Mouse (Mus musculus): ENCODE data around the gene Apoc1. TPM values are rescaled to one million over a fixed set of nuclear protein-coding genes. Genes with fewer than 3 reads are reported as not detected.

Apoc1 gene
- total and polyA plus RNA-seq, 3 experiments = not detected

GRCm38 (mm10) chr7:19726541-19726940 is 34.1 kb upstream of the Apoc1 start:
- Histone ChIP-seq H3K79me2 (replicated peaks; ENCODE audit: control insufficient read depth, extremely low read depth, insufficient read depth, poor library complexity, severe bottlenecking) (no peaks in the 10 kb centered on the region), H3K27ac (ENCODE audit: insufficient read depth, low read depth) (no peak overlapping the region), H3K4me2 (ENCODE audit: insufficient read depth, low read depth, poor library complexity, severe bottlenecking) (no peak overlapping the region), H3K4me3 (replicated peaks in 1 of 3; ENCODE audit: low read depth in 2 of 3, low read length in 2 of 3, poor library complexity in 1 of 3) (no peak overlapping the region), H3K27me3 (replicated peaks) (no peaks in the 10 kb centered on the region), H3K36me3 (replicated peaks in 1 of 2; ENCODE audit: control insufficient read depth in 1 of 2, insufficient read depth in 1 of 2, low read length in 1 of 2) (peaks cover 16 to 48% of the 10 kb centered on the region in 2 experiments), H3K4me1 (ENCODE audit: control insufficient read depth in 1 of 2, insufficient read depth in 2 of 2) (peaks cover 10 to 28% of the 10 kb centered on the region in 2 experiments), H3K9me3 (replicated peaks; ENCODE audit: low read length) (peaks cover 2% of the 10 kb centered on the region), H3K9ac (ENCODE audit: insufficient read depth, low read depth) (no peak overlapping the region)
- TF ChIP-seq KAT2A (IDR thresholded peaks at IDR 0.05; ENCODE audit: insufficient replicate concordance, low read length) (no peak), MAFK (IDR thresholded peaks at IDR 0.05; ENCODE audit: insufficient replicate concordance, low read length) (no peak)
- in situ Hi-C loops (cut with MboI; ENCODE audit: low pct_ligation_motif_present, low pct_unique_long_range_greater_than_20kb, low sequenced_read_pairs) (no loop called here), dilution Hi-C loops (cut with MboI; ENCODE audit: extremely low pct_ligation_motif_present, extremely low pct_unique_long_range_greater_than_20kb, low sequenced_read_pairs) (no loop called here)
- DNase-seq (ENCODE audit: extremely low read depth) = no peak

- in situ Hi-C loops (cut with MboI; ENCODE audit: low pct_ligation_motif_present, low pct_unique_long_range_greater_than_20kb, low sequenced_read_pairs) = no loop called here
- Histone ChIP-seq H3K27ac (ENCODE audit: insufficient read depth, low read depth) (no peak overlapping the region), H3K27me3 (replicated peaks) (no peaks in the 10 kb centered on the region), H3K9ac (ENCODE audit: insufficient read depth, low read depth) (no peak overlapping the region), H3K36me3 (replicated peaks in 1 of 2; ENCODE audit: control insufficient read depth in 1 of 2, insufficient read depth in 1 of 2, low read length in 1 of 2) (peaks cover 2 to 31% of the 10 kb centered on the region in 2 experiments), H3K4me3 (replicated peaks in 1 of 3; ENCODE audit: low read depth in 2 of 3, low read length in 2 of 3, poor library complexity in 1 of 3) (no peak overlapping the region), H3K4me1 (ENCODE audit: control insufficient read depth in 1 of 2, insufficient read depth in 2 of 2) (peaks cover 8 to 24% of the 10 kb centered on the region in 2 experiments), H3K9me3 (replicated peaks; ENCODE audit: low read length) (peaks cover 9% of the 10 kb centered on the region), H3K79me2 (replicated peaks; ENCODE audit: control insufficient read depth, extremely low read depth, insufficient read depth, poor library complexity, severe bottlenecking) (no peaks in the 10 kb centered on the region), H3K4me2 (ENCODE audit: insufficient read depth, low read depth, poor library complexity, severe bottlenecking) (no peak overlapping the region)
- TF ChIP-seq MXI1 (IDR thresholded peaks at IDR 0.05; ENCODE audit: low read depth, low read length) (no peak), CTCF (conservative IDR thresholded peaks at IDR 0.05 in 1 of 2, IDR thresholded peaks at IDR 0.05 in 1 of 2; ENCODE audit: low read depth in 2 of 2, low read length in 2 of 2) (no peak), RAD21 (IDR thresholded peaks at IDR 0.05; ENCODE audit: low read depth, low read length) (no peak), MAX (IDR thresholded peaks at IDR 0.05; ENCODE audit: low read length) (no peak), USF2 (conservative IDR thresholded peaks at IDR 0.05; ENCODE audit: low read depth, low read length) (no peak), EP300 (IDR thresholded peaks at IDR 0.05; ENCODE audit: low read length) (no peak)
- dilution Hi-C loops (cut with MboI; ENCODE audit: extremely low pct_ligation_motif_present, extremely low pct_unique_long_range_greater_than_20kb, low sequenced_read_pairs) = no loop called here
- no peak for DNase-seq (ENCODE audit: extremely low read depth)
Observed at GRCm38 (mm10) chr7:19724167-19724566, 31.7 kb upstream of the Apoc1 start.

GRCm38 (mm10) chr7:19722754-19723195 is 30.3 kb upstream of the Apoc1 start:
- H3K4me2 ChIP-seq (ENCODE audit: insufficient read depth, low read depth, poor library complexity, severe bottlenecking) = no peak overlapping the region
- H3K4me1 ChIP-seq (ENCODE audit: control insufficient read depth in 1 of 2, insufficient read depth in 2 of 2) = peaks cover 0 to 11% of the 10 kb centered on the region in 2 experiments; a peak in 2 of 4 replicates
- no peak overlapping the region for H3K27ac ChIP-seq (ENCODE audit: insufficient read depth, low read depth)
- TF ChIP-seq JUND (conservative IDR thresholded peaks at IDR 0.05; ENCODE audit: low read depth, low read length) = no peak
- no peak for TF ChIP-seq RAD21 (IDR thresholded peaks at IDR 0.05; ENCODE audit: low read depth, low read length)
- TF ChIP-seq POLR2A (IDR thresholded peaks at IDR 0.05; ENCODE audit: low read depth, low read length) = no peak
- TF ChIP-seq NRF1 (IDR thresholded peaks at IDR 0.05; ENCODE audit: low read depth, low read length) = no peak
- no peak for TF ChIP-seq TBP (conservative IDR thresholded peaks at IDR 0.05; ENCODE audit: low read depth, low read length)
- TF ChIP-seq KAT2A (IDR thresholded peaks at IDR 0.05; ENCODE audit: insufficient replicate concordance, low read length) = no peak
- no peak for TF ChIP-seq ETS1 (conservative IDR thresholded peaks at IDR 0.05; ENCODE audit: low read depth, low read length)
- TF ChIP-seq MEF2A (IDR thresholded peaks at IDR 0.05; ENCODE audit: borderline replicate concordance, low read depth, low read length) = no peak
- no peak for TF ChIP-seq JUN (IDR thresholded peaks at IDR 0.05; ENCODE audit: insufficient read depth, low read depth, low read length)
- no peak for TF ChIP-seq EP300 (IDR thresholded peaks at IDR 0.05; ENCODE audit: low read length)
- in situ Hi-C loops (cut with MboI; ENCODE audit: low pct_ligation_motif_present, low pct_unique_long_range_greater_than_20kb, low sequenced_read_pairs) = no loop called here
- H3K9me3 ChIP-seq (replicated peaks; ENCODE audit: low read length) = peaks cover 9% of the 10 kb centered on the region
- H3K79me2 ChIP-seq (replicated peaks; ENCODE audit: control insufficient read depth, extremely low read depth, insufficient read depth, poor library complexity, severe bottlenecking) = no peaks in the 10 kb centered on the region
- H3K4me3 ChIP-seq (replicated peaks in 1 of 3; ENCODE audit: low read depth in 2 of 3, low read length in 2 of 3, poor library complexity in 1 of 3) = no peak overlapping the region
- no peak overlapping the region for H3K9ac ChIP-seq (ENCODE audit: insufficient read depth, low read depth)
- no peaks in the 10 kb centered on the region for H3K27me3 ChIP-seq (replicated peaks)
- H3K36me3 ChIP-seq (replicated peaks in 1 of 2; ENCODE audit: control insufficient read depth in 1 of 2, insufficient read depth in 1 of 2, low read length in 1 of 2) = peaks cover 2 to 28% of the 10 kb centered on the region in 2 experiments
- DNase-seq (ENCODE audit: extremely low read depth) = no peak
- dilution Hi-C loops (cut with MboI; ENCODE audit: extremely low pct_ligation_motif_present, extremely low pct_unique_long_range_greater_than_20kb, low sequenced_read_pairs) = no loop called here

All from CH12.LX (cell line).